Mouse (Mus musculus) heart, embryonic 15.5 days (tissue): ENCODE data around the gene A830031A19Rik. TPM values are rescaled to one million over a fixed set of nuclear protein-coding genes. Genes with fewer than 3 reads are reported as not detected.

Experiments used
- ATAC-seq: fragments of 200-750 bp; cut with Nextera tagmentation; replicated peaks from 2 replicates; pipeline ENCODE4 v1.8.0; 2017; ENCODE audit warnings: low read depth, moderate TSS enrichment; ENCODE audit not compliant: insufficient number of reproducible peaks, insufficient read depth, low FRiP score
- H3K27ac ChIP-seq: fragments of 300-500 bp; sonication (generic); 2 replicates; pipeline ENCODE4 v1.5.1; 2015; ENCODE audit warnings: mild to moderate bottlenecking, inconsistent platforms
- H3K27me3 ChIP-seq: fragments of 300-500 bp; sonication (generic); 2 replicates; pipeline ENCODE4 v1.6.1; 2015; ENCODE audit warnings: inconsistent platforms
- H3K36me3 ChIP-seq: fragments of 300-500 bp; sonication (generic); 2 replicates; pipeline ENCODE4 v1.6.1; 2015; ENCODE audit warnings: mild to moderate bottlenecking, inconsistent platforms
- H3K4me1 ChIP-seq: fragments of 300-500 bp; sonication (generic); replicated peaks from 2 replicates; pipeline ENCODE4 v1.6.1; 2015; ENCODE audit warnings: inconsistent platforms
- H3K4me2 ChIP-seq: fragments of 300-500 bp; sonication (generic); 2 replicates; pipeline ENCODE4 v1.6.1; 2015; ENCODE audit warnings: inconsistent platforms, mild to moderate bottlenecking, moderate library complexity
- H3K4me3 ChIP-seq: fragments of 300-500 bp; sonication (generic); 2 replicates; pipeline ENCODE4 v1.5.1; 2015; ENCODE audit warnings: mild to moderate bottlenecking, inconsistent platforms
- H3K9ac ChIP-seq: fragments of 300-500 bp; sonication (generic); 2 replicates; pipeline ENCODE4 v1.6.1; 2015; ENCODE audit warnings: mild to moderate bottlenecking, inconsistent platforms
- H3K9me3 ChIP-seq: fragments of 300-500 bp; sonication (generic); replicated peaks from 2 replicates; pipeline ENCODE4 v1.6.1; 2016; ENCODE audit warnings: inconsistent platforms
- WGBS: fragments of 180-500 bp; shearing (Covaris S2); methylation state at CpG from one replicate; pipeline ENCODE4 v1.1.7; 2015; ENCODE audit warnings: mixed read lengths; 5-methylcytosine and 5-hydroxymethylcytosine counted together
- polyA plus RNA-seq: library from polyadenylated mRNA; unstranded; fragments of >200 nt; fragmentation: Nextera tagmentation; extraction: Ambion mirVana; gene quantifications from 2 replicates; pipeline ENCODE4 v1.2.1, GENCODE M21; 2015

Gene A830031A19Rik
- polyA plus RNA-seq, 1 experiment from 2014 or later = not detected

- Histone ChIP-seq H3K4me1 (peaks cover 59% of the 10 kb centered on the region), H3K4me3 (no peak overlapping the region), H3K9ac (no peak overlapping the region), H3K27ac (no peak overlapping the region), H3K36me3 (no peaks in the 10 kb centered on the region), H3K4me2 (no peak overlapping the region), H3K27me3 (no peaks in the 10 kb centered on the region), H3K9me3 (no peaks in the 10 kb centered on the region)
- ATAC-seq = no peak
- WGBS = 84% methylated on average over 7 of the region's 7 CpGs
These were observed 21.0 kb upstream of the A830031A19Rik start for GRCm38 (mm10) chr11:24095656-24096353.

GRCm38 (mm10) chr11:24095236-24095635, 20.4 kb upstream of the A830031A19Rik start:
- Histone ChIP-seq H3K27ac (peak overlapping the region; percentile 42; the same call in 1 of the 2 replicates), H3K9ac (no peak overlapping the region), H3K4me2 (no peak overlapping the region), H3K4me3 (no peak overlapping the region), H3K9me3 (no peaks in the 10 kb centered on the region), H3K36me3 (no peaks in the 10 kb centered on the region), H3K4me1 (peaks cover 54% of the 10 kb centered on the region), H3K27me3 (no peaks in the 10 kb centered on the region)
- no peak for ATAC-seq
- 45% methylated on average over 9 of the region's 9 CpGs for WGBS

- H3K27ac ChIP-seq = peak overlapping the region; percentile 71
- no peak; the same call in 1 of the 2 replicates for ATAC-seq
- no peak overlapping the region for H3K9ac ChIP-seq
- no peaks in the 10 kb centered on the region for H3K36me3 ChIP-seq
- WGBS = 30% methylated on average over 5 of the region's 5 CpGs
- H3K4me1 ChIP-seq = peaks cover 45% of the 10 kb centered on the region
- H3K9me3 ChIP-seq = no peaks in the 10 kb centered on the region
- H3K4me3 ChIP-seq = no peak overlapping the region
- no peaks in the 10 kb centered on the region for H3K27me3 ChIP-seq
- H3K4me2 ChIP-seq = peak overlapping the region; percentile 33
These were observed 19.2 kb upstream of the A830031A19Rik start for GRCm38 (mm10) chr11:24094086-24094487.

GRCm38 (mm10) chr11:24092618-24093017, 17.8 kb upstream of the A830031A19Rik start:
- no peaks in the 10 kb centered on the region for H3K27me3 ChIP-seq
- no peaks in the 10 kb centered on the region; the same call in 1 of the 2 replicates for H3K36me3 ChIP-seq
- no peaks in the 10 kb centered on the region for H3K9me3 ChIP-seq
- no peak for ATAC-seq
- peaks cover 34% of the 10 kb centered on the region for H3K4me1 ChIP-seq
- no peak overlapping the region for H3K4me3 ChIP-seq
- H3K27ac ChIP-seq = peak overlapping the region; percentile 42
- 61% methylated on average over 3 of the region's 3 CpGs for WGBS
- H3K9ac ChIP-seq = no peak overlapping the region
- no peak overlapping the region for H3K4me2 ChIP-seq

- Histone ChIP-seq H3K4me2 (peak overlapping the region; percentile 32; the same call in 1 of the 2 replicates), H3K36me3 (peaks cover 3% of the 10 kb centered on the region; the same call in 1 of the 2 replicates), H3K27ac (no peak overlapping the region), H3K27me3 (no peaks in the 10 kb centered on the region), H3K9me3 (no peaks in the 10 kb centered on the region), H3K9ac (0 out of 2 replicates have a peak overlapping the region, but pooled peaks have one; percentile 17), H3K4me1 (peaks cover 31% of the 10 kb centered on the region), H3K4me3 (no peak overlapping the region)
- ATAC-seq = no peak
- 45% methylated on average over 15 of the region's 15 CpGs for WGBS
These were observed 16.7 kb upstream of the A830031A19Rik start for GRCm38 (mm10) chr11:24091393-24092080.

GRCm38 (mm10) chr11:24090443-24090842, 15.6 kb upstream of the A830031A19Rik start:
- ATAC-seq = no peak
- H3K9ac ChIP-seq = no peak overlapping the region
- no peak overlapping the region for H3K4me2 ChIP-seq
- H3K4me1 ChIP-seq = peaks cover 36% of the 10 kb centered on the region
- H3K9me3 ChIP-seq = no peaks in the 10 kb centered on the region
- peaks cover 9% of the 10 kb centered on the region; the same call in 1 of the 2 replicates for H3K36me3 ChIP-seq
- H3K27me3 ChIP-seq = no peaks in the 10 kb centered on the region
- no peak overlapping the region for H3K27ac ChIP-seq
- WGBS = 80% methylated on average over 4 of the region's 4 CpGs
- H3K4me3 ChIP-seq = no peak overlapping the region

- Histone ChIP-seq H3K9me3 (no peaks in the 10 kb centered on the region), H3K27me3 (no peaks in the 10 kb centered on the region), H3K4me2 (no peak overlapping the region), H3K36me3 (peaks cover 9% of the 10 kb centered on the region; the same call in 1 of the 2 replicates), H3K9ac (no peak overlapping the region), H3K27ac (no peak overlapping the region), H3K4me1 (peaks cover 28% of the 10 kb centered on the region), H3K4me3 (no peak overlapping the region)
- ATAC-seq = no peak
- WGBS = 72% methylated on average over 4 of the region's 4 CpGs
These were observed 12.2 kb upstream of the A830031A19Rik start for GRCm38 (mm10) chr11:24087069-24087468.

GRCm38 (mm10) chr11:24085986-24086385, 11.1 kb upstream of the A830031A19Rik start:
- Histone ChIP-seq H3K4me3 (no peak overlapping the region), H3K27me3 (no peaks in the 10 kb centered on the region), H3K4me2 (no peak overlapping the region), H3K27ac (peak overlapping the region; percentile 6; the same call in 1 of the 2 replicates), H3K36me3 (peaks cover 9% of the 10 kb centered on the region; the same call in 1 of the 2 replicates), H3K4me1 (peaks cover 25% of the 10 kb centered on the region), H3K9me3 (no peaks in the 10 kb centered on the region), H3K9ac (no peak overlapping the region)
- no peak for ATAC-seq
- WGBS = 38% methylated on average over 6 of the region's 6 CpGs

- Histone ChIP-seq H3K27me3 (no peaks in the 10 kb centered on the region), H3K27ac (no peak overlapping the region), H3K4me3 (no peak overlapping the region), H3K9ac (no peak overlapping the region), H3K36me3 (peaks cover 9% of the 10 kb centered on the region; the same call in 1 of the 2 replicates), H3K4me2 (no peak overlapping the region), H3K9me3 (no peaks in the 10 kb centered on the region), H3K4me1 (peaks cover 33% of the 10 kb centered on the region)
- WGBS = 89% methylated on average over 4 of the region's 4 CpGs
- no peak for ATAC-seq
These were observed 9.7 kb upstream of the A830031A19Rik start for GRCm38 (mm10) chr11:24084590-24084989.

- ATAC-seq = no peak
- Histone ChIP-seq H3K9me3 (no peaks in the 10 kb centered on the region), H3K9ac (no peak overlapping the region), H3K4me1 (peaks cover 33% of the 10 kb centered on the region), H3K36me3 (peaks cover 9% of the 10 kb centered on the region; the same call in 1 of the 2 replicates), H3K4me3 (no peak overlapping the region), H3K27ac (no peak overlapping the region), H3K4me2 (no peak overlapping the region), H3K27me3 (no peaks in the 10 kb centered on the region)
- 74% methylated on average over 3 of the region's 3 CpGs for WGBS
These were observed 9.2 kb upstream of the A830031A19Rik start for GRCm38 (mm10) chr11:24084077-24084476.

- Histone ChIP-seq H3K36me3 (peaks cover 9% of the 10 kb centered on the region; the same call in 1 of the 2 replicates), H3K4me1 (peaks cover 36% of the 10 kb centered on the region), H3K4me3 (no peak overlapping the region; the same call in 1 of the 2 replicates), H3K9me3 (no peaks in the 10 kb centered on the region), H3K9ac (no peak overlapping the region), H3K4me2 (peak overlapping the region; percentile 45), H3K27ac (no peak overlapping the region), H3K27me3 (no peaks in the 10 kb centered on the region)
- WGBS = 38% methylated on average over 7 of the region's 7 CpGs
- no peak for ATAC-seq
These were observed 8.6 kb upstream of the A830031A19Rik start for GRCm38 (mm10) chr11:24083423-24083822.
